Mouse (Mus musculus) thymus, adult 2 months (tissue): ENCODE measurements around the gene Gna11. TPM values are rescaled to one million over a fixed set of nuclear protein-coding genes. Genes with fewer than 3 reads are reported as not detected.

ENCODE experiments used
- DNase-seq: peaks from one replicate; pipeline ENCODE4 v3.0.0; 2021
- H3K27ac ChIP-seq: fragments of 200-500 bp; 2 replicates; pipeline ENCODE4 v1.5.1; 2012; ENCODE audit warnings: low read length, control low read depth; ENCODE audit not compliant: control insufficient read depth, insufficient read depth
- H3K27me3 ChIP-seq: fragments of 200-500 bp; 2 replicates; pipeline ENCODE4 v1.6.1; 2012; ENCODE audit warnings: mild to moderate bottlenecking, low read length, moderate library complexity, mixed read lengths; ENCODE audit not compliant: control insufficient read depth, insufficient read depth
- H3K36me3 ChIP-seq: fragments of 200-500 bp; 2 replicates; pipeline ENCODE4 v1.6.1; 2012; ENCODE audit warnings: mild to moderate bottlenecking, low read length, moderate library complexity; ENCODE audit not compliant: control insufficient read depth, insufficient read depth
- H3K4me1 ChIP-seq: fragments of 200-500 bp; replicated peaks from 2 replicates; pipeline ENCODE4 v1.6.1; 2012; ENCODE audit warnings: low read length; ENCODE audit not compliant: control insufficient read depth, insufficient read depth
- H3K4me3 ChIP-seq: fragments of 200-500 bp; 2 replicates; pipeline ENCODE4 v1.5.1; 2012; ENCODE audit warnings: mild to moderate bottlenecking, low read length, control low read depth, moderate library complexity; ENCODE audit not compliant: control insufficient read depth, insufficient read depth
- CTCF ChIP-seq: fragments of 200-500 bp; IDR thresholded peaks from 2 replicates; pipeline ENCODE4 v1.5.1; 2012; ENCODE audit warnings: mild to moderate bottlenecking, control low read depth, low read length, moderate library complexity, borderline replicate concordance; ENCODE audit not compliant: control insufficient read depth, poor library complexity, insufficient read depth; ENCODE audit errors: extremely low read depth
- POLR2A ChIP-seq: fragments of 200-500 bp; IDR thresholded peaks from 2 replicates; pipeline ENCODE4 v1.6.1; 2012; ENCODE audit warnings: mild to moderate bottlenecking, low read length, control low read depth, moderate library complexity; ENCODE audit not compliant: control insufficient read depth, poor library complexity, insufficient read depth; ENCODE audit errors: extremely low read depth
- WGBS: fragments of 180-500 bp; shearing (Covaris S2); methylation state at CpG from one replicate; pipeline ENCODE4 v1.1.7; 2018; 5-methylcytosine and 5-hydroxymethylcytosine counted together
- polyA plus RNA-seq: library from polyadenylated mRNA; depleted of rRNA; stranded (reverse); fragments of >200 nt; gene quantifications from 2 replicates; pipeline ENCODE4 v1.2.3, GENCODE M21; 2012

Gene Gna11
- polyA plus RNA-seq, 1 experiment = 81.0 TPM

GRCm38 (mm10) chr10:81551597-81552102 is 6.7 kb upstream of the Gna11 start:
- peak; percentile 83 for DNase-seq
- WGBS = under 1% methylated on average over 12 of the region's 12 CpGs
- Histone ChIP-seq H3K27me3 (no peaks in the 10 kb centered on the region), H3K27ac (peak overlapping the region; percentile 51), H3K4me1 (peaks cover 21% of the 10 kb centered on the region), H3K4me3 (no peak overlapping the region), H3K36me3 (no peaks in the 10 kb centered on the region)
- TF ChIP-seq POLR2A = 0 out of 2 replicates have a peak, but pooled peaks have one; percentile 22
- peak; percentile 99 for TF ChIP-seq CTCF

DNA sequence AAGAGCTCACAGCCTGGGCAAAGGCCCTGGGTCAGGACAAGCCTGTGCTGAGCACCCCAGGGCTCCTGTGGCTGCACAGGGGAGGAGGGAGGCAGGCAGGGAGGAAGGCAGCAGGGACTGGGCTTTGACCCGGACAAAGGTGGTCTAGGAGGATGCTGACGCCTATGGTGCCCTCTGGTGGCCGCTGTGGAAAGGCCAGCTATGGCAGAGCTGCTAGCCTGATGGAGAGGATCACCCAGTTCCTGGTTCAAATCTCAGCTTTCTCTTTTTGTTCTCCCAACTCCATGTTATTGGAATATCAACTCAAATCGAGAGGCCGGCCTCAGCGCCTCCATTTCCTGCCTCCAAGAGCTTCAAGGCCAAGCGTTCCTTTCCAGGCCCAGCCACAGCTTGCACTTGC is 5.3 kb upstream of the Gna11 start:
- 19% methylated on average over 7 of the region's 7 CpGs for WGBS
- H3K27ac ChIP-seq = no peak overlapping the region; the same call in 1 of the 2 replicates
- DNase-seq = peak; percentile 82
- TF ChIP-seq CTCF (peak; percentile 91), POLR2A (no peak)
- H3K36me3 ChIP-seq = no peaks in the 10 kb centered on the region
- no peak overlapping the region for H3K4me3 ChIP-seq
- peaks cover 16% of the 10 kb centered on the region for H3K4me1 ChIP-seq
- H3K27me3 ChIP-seq = no peaks in the 10 kb centered on the region

- TF ChIP-seq POLR2A = no peak
- no peak for TF ChIP-seq CTCF
- H3K36me3 ChIP-seq = no peaks in the 10 kb centered on the region
- no peaks in the 10 kb centered on the region for H3K27me3 ChIP-seq
- H3K4me1 ChIP-seq = peaks cover 20% of the 10 kb centered on the region
- no peak overlapping the region for H3K4me3 ChIP-seq
- H3K27ac ChIP-seq = no peak overlapping the region
- no peak for DNase-seq
- WGBS = 89% methylated on average over 5 of the region's 5 CpGs
Observed at GRCm38 (mm10) chr10:81548944-81549343, 4.0 kb upstream of the Gna11 start.

- TF ChIP-seq CTCF (no peak), POLR2A (no peak)
- DNase-seq = no peak
- Histone ChIP-seq H3K36me3 (no peaks in the 10 kb centered on the region), H3K4me1 (peaks cover 36% of the 10 kb centered on the region), H3K4me3 (no peak overlapping the region), H3K27ac (no peak overlapping the region), H3K27me3 (no peaks in the 10 kb centered on the region)
- WGBS = 98% methylated on average over 13 of the region's 13 CpGs
Observed at GRCm38 (mm10) chr10:81546788-81547571, 2.0 kb upstream of the Gna11 start.

DNA sequence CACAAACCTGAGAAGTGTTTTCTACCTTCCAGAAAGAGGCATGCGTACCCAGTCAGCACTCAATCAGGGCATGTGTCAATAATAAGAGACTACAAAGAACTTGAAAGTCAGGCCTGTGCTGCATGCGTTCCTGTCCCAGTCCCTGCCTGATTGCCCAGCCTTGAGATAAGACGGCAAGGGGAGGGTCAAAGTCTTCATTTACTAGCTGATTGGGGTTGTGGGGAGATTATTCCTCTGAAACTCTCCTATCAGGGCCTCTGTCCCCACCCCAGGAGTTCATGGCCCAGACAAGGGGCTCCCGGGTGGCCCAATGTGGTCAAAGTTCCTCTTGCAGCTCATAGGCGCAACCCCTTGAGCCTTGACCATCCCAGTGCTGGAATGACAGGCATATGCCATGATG is 1.3 kb upstream of the Gna11 start:
- Histone ChIP-seq H3K36me3 (no peaks in the 10 kb centered on the region), H3K4me3 (no peak overlapping the region), H3K27me3 (no peaks in the 10 kb centered on the region), H3K4me1 (peaks cover 31% of the 10 kb centered on the region), H3K27ac (no peak overlapping the region)
- TF ChIP-seq CTCF = no peak
- no peak for TF ChIP-seq POLR2A
- WGBS = over 99% methylated on average over 5 of the region's 5 CpGs
- no peak for DNase-seq

DNA sequence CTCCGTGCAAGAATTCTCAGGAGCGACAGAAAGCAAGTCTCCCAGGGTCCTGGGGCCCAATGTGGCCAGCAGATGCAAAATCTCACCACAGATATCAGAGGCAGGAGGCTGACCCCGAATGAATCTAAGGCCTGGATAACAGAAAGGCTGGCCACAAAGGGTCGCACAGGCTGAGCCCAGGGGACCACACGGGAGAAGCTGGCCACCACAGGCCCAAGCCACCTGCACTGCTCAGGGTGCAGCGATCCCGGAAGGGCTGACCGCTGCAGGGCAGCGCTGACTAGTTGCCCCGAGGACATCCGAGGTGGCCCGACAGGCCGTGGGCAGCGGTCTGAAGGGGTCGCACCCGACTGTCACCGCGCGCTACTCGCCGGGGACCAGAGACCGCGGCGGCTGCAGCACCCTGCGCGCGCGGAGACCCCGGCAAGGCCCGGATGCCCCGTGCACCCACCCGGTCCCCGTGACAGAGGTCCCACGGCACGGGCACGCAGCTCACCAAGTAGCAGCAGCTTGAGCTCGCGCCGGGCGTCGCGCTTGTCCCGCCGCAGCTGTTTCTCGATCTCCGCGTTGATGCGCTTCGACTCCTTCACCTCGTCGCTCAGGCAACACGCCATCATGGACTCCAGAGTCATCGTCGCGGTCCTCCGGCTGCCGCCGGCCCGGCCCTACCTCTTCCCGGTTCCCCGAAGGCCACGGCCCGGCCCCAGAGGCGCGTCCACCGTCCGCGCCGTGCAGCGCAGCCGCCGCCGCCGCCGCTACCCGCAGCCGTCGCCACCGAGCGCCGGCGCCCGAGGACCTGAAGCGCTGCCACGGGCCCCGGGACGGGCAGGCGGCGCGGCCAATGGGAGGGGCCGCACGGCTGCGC is 462 bp downstream of the Gna11 start:
- Histone ChIP-seq H3K36me3 (no peaks in the 10 kb centered on the region), H3K27ac (no peak overlapping the region), H3K27me3 (no peaks in the 10 kb centered on the region), H3K4me1 (peaks cover 28% of the 10 kb centered on the region), H3K4me3 (peak overlapping the region; percentile 84)
- DNase-seq = no peak
- WGBS = under 1% methylated on average over 93 of the region's 93 CpGs
- TF ChIP-seq CTCF (no peak), POLR2A (peak; percentile 93)
